Mouse (Mus musculus) adrenal gland, postnatal 4 days (tissue): ENCODE measurements around the gene Glod5. TPM values are rescaled to one million over a fixed set of nuclear protein-coding genes. Genes with fewer than 3 reads are reported as not detected.
"Not testable (repeated sequence)": the region's sequence is repeated elsewhere in the genome, so short reads cannot be mapped to it uniquely, and the experiment has no call there.

Experiments
- DNase-seq, 2 experiments: peaks; one replicate each; pipeline ENCODE4 v3.0.0; 2021 to 2022; ENCODE audit warnings: low spot score in 2 of 2, mixed read lengths in 2 of 2
- long read RNA-seq, 2 experiments: library from polyadenylated mRNA; stranded (forward); transcript quantifications; one replicate each; pipeline ENCODE4 v2.0.0; 2021
- total RNA-seq, 2 experiments: library from RNA; stranded (reverse); gene quantifications; 2 replicates each; pipeline ENCODE4 v1.2.3; 2021

Glod5 gene
- 1 to 10 TPM in 1 of 2 experiments, not detected in 1; 1.1 TPM for total RNA-seq
- long read RNA-seq, experiment 1, partial matches to known transcripts: 0 of 1 reads
- long read RNA-seq, experiment 1, other reads (novel, unspliced or antisense): 0 of 1 reads
- long read RNA-seq, experiment 2: 0 reads

DNA sequence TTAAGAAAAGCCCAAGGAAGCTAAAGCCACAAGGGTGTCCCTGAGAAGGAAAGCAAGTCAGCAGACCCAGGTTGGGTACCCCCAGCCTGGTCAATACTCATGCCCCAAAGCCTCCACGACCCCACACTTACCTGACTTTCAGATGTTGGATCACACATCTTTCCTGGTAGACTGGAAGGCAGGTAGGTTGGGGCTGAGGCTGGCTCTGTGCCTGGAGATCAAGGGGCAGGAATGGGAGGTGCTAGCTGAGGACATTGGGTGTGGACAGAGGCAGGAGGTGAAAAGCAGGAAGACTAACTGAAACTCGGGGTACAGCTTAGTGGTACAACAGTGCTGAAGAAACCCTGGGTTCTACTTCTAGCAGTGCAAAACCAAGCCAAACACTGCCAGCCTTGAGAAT is at the start of gene Glod5:
Gene Glod5 (minus strand): TSS at position 207 of the 400 bp plus-strand sequence.
- no peak for DNase-seq

DNA sequence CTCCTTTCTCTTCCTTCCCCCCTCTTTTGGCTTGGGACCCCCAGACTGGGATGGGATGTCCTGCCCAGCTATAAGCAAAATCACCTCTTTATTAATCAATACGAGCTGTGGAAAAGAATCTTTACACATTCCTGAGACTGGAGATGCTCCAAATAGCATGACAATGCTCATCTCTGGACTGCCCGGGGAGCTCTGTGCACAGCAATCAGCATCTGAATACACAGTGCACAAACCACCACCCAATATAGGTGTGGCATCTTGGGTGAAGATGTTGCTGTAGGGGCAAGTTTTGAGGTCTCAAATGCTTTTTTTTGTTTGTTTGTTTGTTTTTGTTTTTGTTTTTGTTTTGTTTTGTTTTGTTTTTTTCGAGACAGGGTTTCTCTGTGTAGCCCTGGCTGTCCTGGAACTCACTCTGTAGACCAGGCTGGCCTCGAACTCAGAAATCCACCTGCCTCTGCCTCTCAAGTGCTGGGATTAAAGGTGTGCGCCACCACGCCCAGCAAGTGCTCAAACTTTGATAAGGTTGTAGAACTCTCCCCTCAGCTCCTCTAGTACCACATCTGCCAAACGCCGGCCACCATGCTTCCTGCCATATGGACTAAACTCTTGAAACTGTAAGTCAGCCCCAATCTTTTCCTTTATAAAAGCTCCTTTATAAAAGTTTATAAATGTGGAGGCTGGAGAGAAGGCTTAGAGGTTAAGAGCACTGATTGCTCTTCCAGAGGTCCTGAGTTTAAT is 32.9 kb upstream of the Glod5 start:
- not testable (repeated sequence) for DNase-seq

DNA sequence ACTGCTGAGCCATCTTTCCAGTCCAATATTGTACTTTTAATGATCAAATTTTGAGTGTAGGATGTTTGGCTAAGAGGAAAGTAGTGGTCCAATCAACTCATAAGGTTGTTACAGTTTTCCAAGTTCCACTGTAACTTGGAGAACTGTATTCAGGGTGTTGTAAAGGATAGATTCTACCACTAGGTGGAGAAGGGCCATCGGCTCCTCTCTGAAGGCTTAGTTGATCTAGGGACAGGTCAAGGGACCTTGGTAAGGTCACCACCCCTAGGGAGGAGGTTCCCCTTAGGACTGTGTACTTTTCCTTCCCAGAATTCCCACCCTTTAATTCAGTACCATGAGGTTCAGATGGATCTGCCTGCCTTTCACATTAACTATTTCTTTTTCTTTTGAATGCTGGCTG is 14.7 kb upstream of the Glod5 start:
- DNase-seq: no peak

DNA sequence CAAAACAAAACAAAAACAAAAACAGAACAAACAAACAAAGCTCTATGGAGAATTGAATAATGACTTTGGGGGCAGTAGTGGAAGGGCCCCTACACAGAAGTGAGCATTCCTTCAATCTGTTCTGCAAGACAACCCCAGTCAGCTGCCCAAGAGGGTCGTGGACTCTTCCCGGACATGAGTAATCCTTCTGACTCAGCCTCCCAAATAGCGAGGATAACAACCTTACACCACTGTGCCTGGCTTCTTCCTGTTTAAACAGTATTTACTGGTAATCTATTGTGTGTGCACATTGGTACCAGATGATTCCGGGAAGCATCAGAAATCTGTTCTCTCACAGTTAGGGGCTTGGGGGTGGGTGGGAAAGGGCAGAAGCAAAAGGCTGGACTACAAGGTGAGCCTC is 8.5 kb upstream of the Glod5 start:
- no peak for DNase-seq

DNA sequence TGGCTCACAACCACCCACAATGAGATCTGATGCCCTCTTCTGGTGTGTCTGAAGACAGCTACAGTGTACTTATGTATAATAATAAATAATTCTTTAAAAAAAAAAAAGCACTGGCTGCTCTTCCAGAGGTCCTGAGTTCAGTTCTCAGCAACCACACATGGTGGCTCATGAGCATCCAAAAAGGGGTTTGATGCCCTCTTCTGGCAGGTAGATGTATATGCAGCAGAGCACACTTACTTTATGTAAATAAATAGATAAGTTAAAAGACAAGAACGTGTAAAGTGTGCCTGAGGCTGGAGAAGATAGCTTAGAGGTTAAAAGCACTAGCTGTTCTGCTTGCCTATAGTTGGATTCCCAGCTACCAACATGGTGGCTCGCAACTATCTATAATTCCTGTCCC is 6.5 kb upstream of the Glod5 start:
- no peak for DNase-seq

DNA sequence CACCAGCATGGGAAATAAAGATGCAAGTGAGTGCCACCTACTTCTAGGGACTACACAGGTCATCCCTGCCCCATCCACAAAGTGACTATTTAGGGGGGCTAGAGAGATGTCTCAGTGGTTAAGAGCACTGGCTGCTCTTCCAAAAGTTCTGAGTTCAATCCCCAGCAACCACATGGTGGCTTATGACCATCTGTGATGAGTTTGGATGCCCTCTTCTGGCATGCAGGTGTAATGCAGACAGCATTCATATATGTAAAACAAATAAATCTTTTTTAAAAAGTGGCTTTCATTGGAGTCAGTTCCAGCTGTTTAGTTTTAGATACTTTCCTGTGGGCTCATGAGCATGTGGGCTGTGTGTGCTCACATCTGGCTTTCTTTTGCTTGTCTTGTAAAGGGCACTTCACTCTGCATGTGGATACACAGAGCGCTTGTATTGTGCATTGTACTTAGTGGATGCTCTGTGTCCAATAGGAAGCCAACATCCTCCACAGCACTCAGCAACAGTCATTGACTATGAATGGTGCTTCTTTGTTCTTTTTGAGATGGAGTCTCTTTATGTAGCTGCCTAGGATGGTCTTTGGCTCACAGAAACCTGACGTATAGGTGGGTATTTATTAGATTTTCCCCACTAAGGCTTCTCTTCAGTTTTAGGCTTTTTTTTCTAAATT is 2.0 kb upstream of the Glod5 start:
- no peak for DNase-seq

DNA sequence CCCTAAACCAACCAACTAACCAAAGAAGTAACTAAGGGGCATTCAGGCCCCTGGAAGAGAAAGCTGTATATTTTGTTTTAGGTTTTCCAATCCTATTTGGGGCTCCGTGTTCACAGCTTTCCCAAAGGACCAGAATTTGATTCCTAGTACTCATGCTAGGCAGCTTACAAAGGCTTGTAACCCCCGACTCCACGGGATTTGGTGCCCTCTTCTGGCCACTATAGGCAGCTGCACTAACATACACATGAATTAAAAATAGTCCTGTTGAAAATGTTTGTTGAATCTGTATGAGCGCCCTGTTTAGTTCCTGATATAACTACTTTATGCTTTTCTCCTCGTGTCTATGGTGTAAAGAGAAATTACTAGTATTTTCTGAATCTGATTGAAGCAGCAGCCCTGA is 1.1 kb downstream of the Glod5 start:
- no peak for DNase-seq

DNA sequence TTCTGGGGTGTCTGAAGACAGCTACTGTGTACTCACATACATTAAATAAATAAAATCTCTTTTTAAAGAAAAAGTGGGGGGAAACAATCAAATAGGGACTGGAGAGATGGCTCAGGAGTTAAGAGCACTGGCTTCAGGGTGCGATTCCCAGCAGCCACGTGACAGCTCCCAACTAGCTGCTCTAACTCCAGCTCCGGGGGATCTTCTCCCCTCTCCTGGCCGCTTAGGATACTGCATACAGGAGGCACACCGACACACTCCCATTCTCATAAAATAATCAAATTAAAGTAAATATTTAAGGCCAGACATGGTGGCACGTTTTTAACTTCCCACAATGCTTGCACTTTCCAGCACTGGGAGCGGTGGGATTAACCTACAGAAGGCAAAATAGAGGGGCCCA is 2.6 kb downstream of the Glod5 start:
- DNase-seq: not testable (repeated sequence)

DNA sequence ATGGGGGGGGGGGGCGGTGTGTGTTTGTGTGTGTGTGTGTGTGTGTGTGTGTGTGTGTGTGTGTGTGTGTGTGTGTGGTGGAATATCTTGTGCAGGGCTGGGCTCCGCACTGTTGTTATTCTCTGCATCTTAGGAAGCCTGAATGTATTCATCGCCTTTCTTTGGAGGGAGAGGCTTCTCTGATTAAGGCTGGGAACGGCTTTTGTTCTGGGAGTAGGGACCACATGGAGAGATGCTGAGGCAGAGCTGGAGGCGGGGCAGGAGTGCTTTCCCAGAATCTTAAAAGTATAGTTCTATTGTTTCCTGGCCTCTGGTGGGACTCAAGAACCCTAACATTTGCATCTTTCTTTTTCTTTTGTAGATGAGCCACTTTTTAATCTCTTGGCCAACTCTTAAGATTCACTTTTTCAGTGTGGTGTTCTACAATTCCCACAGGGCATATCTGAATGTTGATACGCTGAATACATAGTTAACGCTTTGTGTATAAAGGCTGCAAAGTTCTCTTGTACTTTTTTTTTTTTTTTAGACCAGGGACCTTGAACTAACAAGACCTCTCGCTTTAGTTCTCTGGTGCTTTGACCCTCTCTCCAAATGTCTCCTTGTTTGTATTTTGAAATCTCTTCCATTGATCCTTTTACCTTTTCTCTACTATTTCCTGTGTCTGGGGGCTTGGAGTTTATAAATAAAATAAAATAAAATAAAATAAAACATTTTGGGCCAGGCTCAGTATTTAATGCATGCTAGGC is 4.5 kb downstream of the Glod5 start:
- no peak for DNase-seq

DNA sequence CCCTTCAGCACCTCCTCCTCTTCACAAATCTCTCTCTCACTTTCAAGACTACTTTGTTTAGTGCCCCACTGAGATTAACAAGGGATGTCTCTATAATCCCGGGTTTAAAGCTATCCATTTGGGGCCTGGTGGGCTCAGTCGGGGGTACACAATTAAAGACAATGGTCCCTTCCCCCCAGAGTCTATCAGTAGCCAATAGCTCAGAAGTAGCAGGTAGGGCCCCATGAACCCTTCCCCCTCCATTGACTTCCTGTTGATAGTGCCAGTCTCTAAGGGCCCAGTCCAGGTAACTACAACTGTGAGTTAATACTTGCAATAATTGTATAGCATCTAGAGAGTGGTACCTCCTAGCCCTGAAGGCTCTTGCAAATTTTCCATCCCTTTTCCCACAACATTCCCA is 5.1 kb downstream of the Glod5 start:
- no peak for DNase-seq

DNA sequence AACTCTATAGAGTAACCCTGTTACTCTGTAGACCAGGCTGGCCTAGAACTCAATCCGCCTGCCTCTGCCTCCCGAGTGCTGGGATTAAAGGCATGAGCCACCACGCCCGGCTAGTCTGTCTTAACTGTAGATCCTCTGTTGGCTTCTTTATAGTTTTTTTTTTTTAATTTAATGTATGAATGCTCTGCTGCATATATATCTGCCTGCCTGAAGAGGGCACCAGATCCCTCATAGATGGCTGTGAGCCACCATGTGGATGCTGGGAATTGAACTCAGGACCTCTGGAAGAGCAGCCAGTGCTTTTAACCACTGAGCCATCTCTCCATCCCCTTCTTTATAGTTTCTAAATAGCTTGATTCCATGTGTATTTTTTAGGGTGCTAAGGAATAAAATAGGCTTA is 8.9 kb downstream of the Glod5 start:
- not testable (repeated sequence) for DNase-seq

DNA sequence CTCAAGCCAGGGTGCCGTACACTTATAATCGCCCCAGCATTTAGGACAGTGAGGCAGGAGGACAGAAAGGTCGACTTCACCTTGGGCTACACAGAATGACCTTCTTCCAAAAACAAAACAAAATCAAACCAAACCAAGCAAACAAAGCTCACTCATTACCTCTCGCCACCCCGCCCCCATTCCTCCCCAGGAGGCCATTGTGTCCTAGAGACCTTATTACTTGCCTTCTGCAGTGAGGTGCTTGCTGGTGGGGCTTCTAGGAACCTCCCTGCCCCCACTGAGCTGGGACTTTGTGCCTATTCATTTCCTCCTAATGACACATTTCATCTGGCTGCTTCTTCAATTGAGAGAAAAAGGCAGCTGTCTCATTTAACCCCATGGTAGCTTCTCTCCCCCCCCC is 9.7 kb downstream of the Glod5 start:
- DNase-seq: no peak

DNA sequence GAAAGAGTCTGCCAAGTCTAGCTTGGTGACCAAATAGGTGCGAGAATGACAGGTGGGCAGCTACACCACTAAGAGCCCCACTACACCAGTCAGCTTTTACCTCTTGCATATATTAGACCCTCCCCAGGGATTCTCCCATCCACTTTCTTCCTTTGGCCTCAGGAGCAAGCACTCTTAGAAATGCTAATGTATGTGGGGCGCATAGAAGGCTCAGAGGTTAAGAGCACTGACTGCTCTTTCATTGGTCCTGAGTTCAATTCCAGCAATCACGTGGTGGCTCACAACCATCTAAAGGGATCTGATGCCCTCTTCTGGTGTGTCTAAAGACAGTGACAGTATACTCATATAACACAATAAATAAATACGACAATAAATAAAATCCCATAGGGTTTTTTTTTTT is 15.3 kb downstream of the Glod5 start:
- no peak for DNase-seq

DNA sequence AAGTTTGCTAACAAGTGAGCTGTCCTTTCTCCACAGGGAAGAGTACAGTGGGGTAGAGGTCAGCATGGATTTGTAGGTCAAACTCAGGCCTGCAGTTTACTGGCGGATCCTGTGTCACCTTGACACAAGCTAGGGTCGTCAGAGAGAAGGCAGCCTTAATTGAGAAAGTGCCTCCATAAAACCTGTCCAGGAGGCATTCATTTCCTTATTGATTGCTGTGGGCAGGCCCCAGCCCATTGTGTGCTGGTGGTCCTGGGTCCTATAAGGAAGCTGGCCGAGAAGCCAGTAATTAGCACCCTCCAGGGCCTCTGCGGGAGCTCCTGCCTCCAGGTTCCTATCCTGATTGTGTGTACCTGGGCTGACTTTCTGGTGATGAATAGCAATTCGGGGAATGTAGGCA is 16.3 kb downstream of the Glod5 start:
- no peak for DNase-seq

DNA sequence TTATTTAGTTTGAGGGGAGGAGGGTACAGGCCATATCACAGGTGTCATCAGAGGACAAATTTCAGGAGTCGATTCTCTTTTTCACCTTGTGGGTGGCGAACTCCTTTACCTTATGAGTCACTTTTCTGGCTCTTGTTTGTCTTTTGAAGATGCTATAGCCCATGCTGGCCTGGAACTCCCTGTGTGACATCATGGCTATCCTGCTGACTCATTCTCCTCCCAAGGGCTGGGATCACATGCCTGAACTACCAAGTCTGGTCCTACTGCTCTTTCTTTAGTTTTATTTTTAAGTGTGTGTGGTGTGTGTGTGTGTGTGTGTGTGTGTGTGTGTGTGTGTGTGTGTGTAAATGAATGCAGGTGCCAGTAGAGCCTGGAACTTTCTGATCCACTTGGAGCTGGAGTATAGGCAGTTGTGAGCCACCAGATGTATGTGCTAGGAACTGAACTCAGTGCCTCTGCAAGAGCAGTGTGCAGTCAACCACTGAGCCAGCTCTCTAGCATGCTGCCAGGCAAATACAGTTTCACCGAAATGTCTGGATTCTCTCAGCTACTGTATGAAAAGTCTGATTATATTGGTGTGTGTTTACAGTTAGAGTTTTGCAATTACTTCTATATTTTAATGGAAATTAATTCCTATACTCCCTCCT is 17.6 kb downstream of the Glod5 start:
- no peak for DNase-seq

DNA sequence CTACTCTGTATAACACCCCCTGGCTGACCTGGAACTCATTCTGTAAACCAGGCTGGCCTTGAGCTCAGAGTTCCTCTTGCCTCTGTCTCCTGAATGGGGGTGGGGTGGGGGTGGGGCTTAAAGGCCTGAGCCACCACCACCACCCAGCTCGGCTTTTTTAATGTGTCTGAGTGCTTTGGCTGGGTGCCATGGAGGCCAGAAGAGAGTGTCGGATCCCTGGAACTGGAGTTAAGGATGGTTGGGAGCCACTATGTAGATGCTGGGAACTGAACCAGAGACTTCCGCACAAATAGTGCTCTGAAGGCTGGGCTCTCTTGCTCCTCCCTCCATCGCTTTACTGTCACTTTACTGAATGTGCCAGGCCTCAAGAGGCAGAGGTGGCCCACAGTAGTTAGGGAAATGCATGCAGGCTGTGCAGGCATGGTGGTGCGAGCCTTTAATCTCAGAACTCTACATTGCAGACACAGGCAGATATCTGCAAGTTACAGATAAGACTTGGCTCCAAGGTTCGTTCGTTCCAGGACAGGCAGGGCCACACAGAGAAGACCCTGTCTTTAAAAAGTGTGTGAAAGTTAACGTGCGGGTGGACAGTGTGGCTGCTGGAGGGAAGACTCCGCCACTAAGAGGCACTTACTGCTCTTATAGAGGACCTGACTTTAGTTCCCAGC is 25.1 kb downstream of the Glod5 start:
- no peak for DNase-seq

DNA sequence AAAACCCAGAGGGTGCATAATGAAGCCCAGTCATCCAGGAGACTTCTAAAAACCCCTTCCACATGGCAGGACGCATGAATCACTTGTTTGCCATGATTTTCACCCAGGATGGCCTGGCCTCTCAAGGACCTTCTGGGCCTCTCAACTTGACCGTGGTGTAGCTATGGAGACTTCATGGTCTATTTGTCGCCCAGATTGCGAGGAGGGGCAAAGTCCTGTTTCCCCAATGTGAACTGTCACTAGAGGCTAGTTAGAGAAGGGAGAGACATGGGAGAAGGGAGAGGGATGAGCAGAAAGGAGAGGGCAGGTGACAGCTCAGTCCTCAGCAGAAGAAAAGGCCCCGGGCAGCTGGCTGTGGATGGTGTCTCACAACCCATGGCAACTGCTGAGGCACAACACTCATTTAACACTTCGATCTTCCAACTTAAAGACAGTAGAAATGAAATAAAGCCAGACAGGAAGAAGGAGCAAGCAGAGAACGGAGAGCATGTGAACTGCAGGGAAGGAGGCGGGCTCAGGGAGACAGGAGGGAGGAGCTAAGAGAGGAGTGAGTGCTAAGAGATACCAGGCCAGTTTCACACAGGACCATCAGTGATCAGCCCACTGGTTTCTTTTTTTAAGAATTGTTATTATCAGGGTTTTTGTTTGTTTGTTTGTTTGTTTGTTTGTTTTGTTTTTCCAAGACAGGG is 25.8 kb downstream of the Glod5 start:
- DNase-seq: no peak

DNA sequence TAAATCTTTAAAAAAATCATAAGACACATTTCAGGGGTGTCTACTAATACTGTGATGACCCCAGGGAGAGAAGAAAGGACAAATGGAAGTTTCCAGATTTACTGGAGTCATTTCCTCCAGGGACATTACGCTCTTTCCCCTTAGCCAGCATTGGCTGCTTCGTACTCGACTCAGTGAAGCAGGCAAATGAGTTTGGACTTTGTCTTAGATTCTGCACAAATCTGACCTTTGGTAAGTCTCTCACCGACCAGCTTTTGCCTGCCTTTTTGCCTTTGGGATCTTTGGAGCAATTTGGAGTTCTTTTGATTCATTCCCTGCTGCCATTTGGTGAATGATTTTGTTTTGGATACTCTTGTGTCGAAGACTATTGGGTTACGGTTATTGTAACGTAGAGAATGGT is 36.9 kb downstream of the Glod5 start:
- DNase-seq: no peak

DNA sequence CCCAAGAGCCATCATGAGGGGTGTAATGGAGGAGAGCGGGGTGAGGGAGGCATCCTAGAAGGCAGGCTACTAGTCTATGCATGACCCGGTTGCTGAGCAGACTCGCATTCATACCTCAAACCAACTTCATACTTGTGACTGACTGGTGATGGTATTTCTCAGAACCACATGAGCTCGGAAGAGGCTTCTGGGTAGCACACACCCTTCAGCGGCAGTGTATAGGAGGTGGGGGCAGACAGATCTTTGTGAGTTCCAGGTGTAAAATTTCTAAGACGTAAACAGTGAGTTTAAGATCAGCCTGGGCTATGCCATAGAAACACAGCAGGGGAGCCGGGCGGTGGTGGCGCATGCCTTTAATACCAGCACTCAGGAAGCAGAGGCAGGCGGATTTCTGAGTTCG is 40.4 kb downstream of the Glod5 start, which contains the start of gene Gata1:
Gene Gata1 (minus strand): TSS at position 180 of the 400 bp plus-strand sequence.
- DNase-seq: no peak

DNA sequence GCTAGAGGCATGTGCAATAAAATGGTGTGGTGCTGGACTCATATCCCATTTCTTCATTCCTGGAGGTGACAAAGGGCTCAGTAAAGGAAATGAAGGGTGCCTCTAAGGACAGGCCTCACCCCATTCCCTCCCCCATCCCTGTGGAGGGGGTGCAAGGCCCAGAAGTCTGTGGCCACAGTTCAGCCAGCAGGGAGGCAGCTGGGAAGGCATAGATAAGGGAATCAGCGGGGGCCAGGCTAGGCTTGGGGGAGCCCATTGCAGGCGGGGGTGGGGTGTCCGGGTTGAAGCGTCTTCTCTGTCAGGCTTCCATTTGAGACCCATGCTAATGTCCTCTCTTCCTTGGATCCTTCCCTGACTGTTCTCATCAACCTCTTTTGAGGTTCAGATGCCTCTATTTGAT is 47.0 kb downstream of the Glod5 start:
- no peak for DNase-seq
